Mouse (Mus musculus) heart, embryonic 14.5 days (tissue): ENCODE measurements around the gene Nos1ap. TPM values are rescaled to one million over a fixed set of nuclear protein-coding genes. Genes with fewer than 3 reads are reported as not detected.

Experiments used
- ATAC-seq: fragments of 200-750 bp; cut with Nextera tagmentation; 2 replicates; pipeline ENCODE4 v1.8.0; 2017; ENCODE audit warnings: low read depth, moderate TSS enrichment; ENCODE audit not compliant: insufficient number of reproducible peaks, insufficient read depth, low FRiP score
- H3K27ac ChIP-seq, 2 experiments: fragments of 200-500 bp in 1 of 2; fragments of 300-500 bp in 1 of 2; sonication (generic) in 1 of 2; replicated peaks in 1 of 2; 2 replicates each; pipeline ENCODE4 v1.5.1; 2012 to 2014; ENCODE audit warnings: low read depth in 2 of 2, low read length in 2 of 2, control low read depth in 1 of 2, mild to moderate bottlenecking in 1 of 2, mixed read lengths in 1 of 2; ENCODE audit not compliant: control insufficient read depth in 1 of 2, insufficient read depth in 1 of 2
- H3K27me3 ChIP-seq: fragments of 300-500 bp; sonication (generic); 2 replicates; pipeline ENCODE4 v1.6.1; 2014; ENCODE audit warnings: mild to moderate bottlenecking, low read length, control low read depth; ENCODE audit not compliant: control insufficient read depth, insufficient read depth
- H3K36me3 ChIP-seq: fragments of 300-500 bp; sonication (generic); 2 replicates; pipeline ENCODE4 v1.6.1; 2014; ENCODE audit warnings: mild to moderate bottlenecking, control low read depth, low read length, mixed read lengths; ENCODE audit not compliant: control insufficient read depth, insufficient read depth
- H3K4me1 ChIP-seq, 2 experiments: fragments of 200-500 bp in 1 of 2; fragments of 300-500 bp in 1 of 2; sonication (generic) in 1 of 2; 2 replicates each; pipeline ENCODE4 v1.6.1; 2012 to 2014; ENCODE audit warnings: low read length in 2 of 2, control low read depth in 1 of 2, mixed read lengths in 1 of 2; ENCODE audit not compliant: control insufficient read depth in 2 of 2, insufficient read depth in 2 of 2
- H3K4me2 ChIP-seq: fragments of 300-500 bp; sonication (generic); 2 replicates; pipeline ENCODE4 v1.6.1; 2014; ENCODE audit warnings: mild to moderate bottlenecking, low read length
- H3K4me3 ChIP-seq, 2 experiments: fragments of 200-500 bp in 1 of 2; fragments of 300-500 bp in 1 of 2; sonication (generic) in 1 of 2; 2 replicates each; pipeline ENCODE4 v1.5.1; 2012 to 2014; ENCODE audit warnings: low read length in 2 of 2, mild to moderate bottlenecking in 2 of 2, control low read depth in 1 of 2, low read depth in 1 of 2, moderate library complexity in 1 of 2; ENCODE audit not compliant: control insufficient read depth in 1 of 2, insufficient read depth in 1 of 2
- H3K9ac ChIP-seq: fragments of 300-500 bp; sonication (generic); 2 replicates; pipeline ENCODE4 v1.6.1; 2014; ENCODE audit warnings: mild to moderate bottlenecking, low read length
- H3K9me3 ChIP-seq: fragments of 300-500 bp; sonication (generic); 2 replicates; pipeline ENCODE4 v1.6.1; 2016; ENCODE audit warnings: low read length, control low read depth; ENCODE audit not compliant: control insufficient read depth
- WGBS: fragments of 180-500 bp; shearing (Covaris S2); extraction: QIAGEN DNeasy Blood & Tissue Kit; methylation state at CpG from one replicate; pipeline ENCODE4 v1.1.7; 2014; 5-methylcytosine and 5-hydroxymethylcytosine counted together
- polyA plus RNA-seq: library from polyadenylated mRNA; unstranded; fragments of >200 nt; fragmentation: Nextera tagmentation; extraction: Ambion mirVana; gene quantifications from 2 replicates; pipeline ENCODE4 v1.2.1, GENCODE M21; 2014

Gene Nos1ap
- polyA plus RNA-seq, 1 experiment from 2014 or later, result 18.3 TPM

GRCm38 (mm10) chr1:170306232-170306631 is 283.4 kb downstream of the Nos1ap start, which contains the start of gene Gm7694:
Gene Gm7694 (minus strand): TSS chr1:170306332.
- ATAC-seq, result no peak
- no peaks in the 10 kb centered on the region for H3K4me1 ChIP-seq
- H3K9me3 ChIP-seq, result no peaks in the 10 kb centered on the region
- no peak within 1 kb of the TSS for H3K4me2 ChIP-seq
- H3K36me3 ChIP-seq, result peaks cover 2% of the 10 kb centered on the region
- H3K27me3 ChIP-seq, result no peaks in the 10 kb centered on the region
- no peak within 1 kb of the TSS for H3K27ac ChIP-seq
- H3K4me3 ChIP-seq, result no peak within 1 kb of the TSS
- WGBS, result 97% methylated on average over 4 of the region's 4 CpGs
- H3K9ac ChIP-seq, result no peak within 1 kb of the TSS

GRCm38 (mm10) chr1:170305002-170305401 is 284.7 kb downstream of the Nos1ap start:
- no peaks in the 10 kb centered on the region for H3K4me1 ChIP-seq
- peaks cover 14% of the 10 kb centered on the region for H3K36me3 ChIP-seq
- no peak overlapping the region for H3K27ac ChIP-seq
- 82% methylated on average over 10 of the region's 10 CpGs for WGBS
- H3K4me3 ChIP-seq, result no peak overlapping the region
- H3K9ac ChIP-seq, result no peak overlapping the region
- no peaks in the 10 kb centered on the region for H3K9me3 ChIP-seq
- H3K4me2 ChIP-seq, result no peak overlapping the region
- H3K27me3 ChIP-seq, result no peaks in the 10 kb centered on the region
- no peak for ATAC-seq

GRCm38 (mm10) chr1:170303103-170303502 is 286.6 kb downstream of the Nos1ap start:
- H3K4me3 ChIP-seq, result no peak overlapping the region
- H3K4me2 ChIP-seq, result no peak overlapping the region
- peaks cover 15% of the 10 kb centered on the region for H3K36me3 ChIP-seq
- no peaks in the 10 kb centered on the region for H3K9me3 ChIP-seq
- H3K9ac ChIP-seq, result no peak overlapping the region
- H3K27ac ChIP-seq, result no peak overlapping the region
- no peak for ATAC-seq
- WGBS, result 64% methylated on average over 6 of the region's 6 CpGs
- no peaks in the 10 kb centered on the region for H3K4me1 ChIP-seq
- H3K27me3 ChIP-seq, result no peaks in the 10 kb centered on the region

GRCm38 (mm10) chr1:170302456-170302855 is 287.2 kb downstream of the Nos1ap start:
- WGBS, result 83% methylated on average over 6 of the region's 6 CpGs

GRCm38 (mm10) chr1:170301686-170302085 is 288.0 kb downstream of the Nos1ap start:
- no peak overlapping the region for H3K4me2 ChIP-seq

More at GRCm38 (mm10) chr1:170302456-170302855, 287.2 kb downstream of the Nos1ap start:
- Histone ChIP-seq H3K36me3 (peaks cover 15% of the 10 kb centered on the region), H3K27me3 (no peaks in the 10 kb centered on the region), H3K4me3 (no peak overlapping the region), H3K9me3 (no peaks in the 10 kb centered on the region), H3K4me1 (no peaks in the 10 kb centered on the region), H3K27ac (no peak overlapping the region), H3K9ac (no peak overlapping the region), H3K4me2 (no peak overlapping the region)
- no peak for ATAC-seq

GRCm38 (mm10) chr1:170299496-170299895 is 290.2 kb downstream of the Nos1ap start:
- Histone ChIP-seq H3K4me3 (no peak overlapping the region), H3K36me3 (peaks cover 15% of the 10 kb centered on the region), H3K9ac (no peak overlapping the region), H3K9me3 (no peaks in the 10 kb centered on the region), H3K27ac (no peak overlapping the region), H3K4me1 (peaks cover 6% of the 10 kb centered on the region in 2 experiments), H3K4me2 (no peak overlapping the region), H3K27me3 (no peaks in the 10 kb centered on the region)
- no peak for ATAC-seq
- 88% methylated on average over 4 of the region's 4 CpGs for WGBS

More at GRCm38 (mm10) chr1:170301686-170302085, 288.0 kb downstream of the Nos1ap start:
- no peak for ATAC-seq
- no peak overlapping the region for H3K27ac ChIP-seq
- H3K9ac ChIP-seq, result no peak overlapping the region
- no peaks in the 10 kb centered on the region for H3K4me1 ChIP-seq
- 94% methylated on average over 9 of the region's 9 CpGs for WGBS
- no peaks in the 10 kb centered on the region for H3K27me3 ChIP-seq
- no peak overlapping the region for H3K4me3 ChIP-seq
- no peaks in the 10 kb centered on the region for H3K9me3 ChIP-seq
- peaks cover 15% of the 10 kb centered on the region for H3K36me3 ChIP-seq

GRCm38 (mm10) chr1:170294786-170295570 is 294.7 kb downstream of the Nos1ap start:
- peaks cover 9 to 12% of the 10 kb centered on the region in 2 experiments for H3K4me1 ChIP-seq
- peaks cover under 1% of the 10 kb centered on the region for H3K36me3 ChIP-seq
- WGBS, result 58% methylated on average over 15 of the region's 15 CpGs
- H3K27me3 ChIP-seq, result no peaks in the 10 kb centered on the region
- no peak overlapping the region for H3K4me3 ChIP-seq
- no peak overlapping the region for H3K9ac ChIP-seq
- peaks cover under 1% of the 10 kb centered on the region; the same call in 1 of the 2 replicates for H3K9me3 ChIP-seq
- no peak overlapping the region for H3K4me2 ChIP-seq
- no peak for ATAC-seq
- H3K27ac ChIP-seq, result no peak overlapping the region
